ENCODE assay signal across 30 mouse cellular contexts in genomic region chr15:60534701-60535100, GRCm38 (mm10).
A peak's percentile ranks its signal among the peaks of the same experiment; 100 is the strongest.
DNase-seq lines count a peak whose midpoint lies in the region; ATAC-seq and TF ChIP-seq lines count a peak whose summit lies in the region.
"Had no signal": no experiment of that assay in that cellular context is flagged by ENCODE, and none has a peak within 500 bp of the region (broad histone marks: within the 10 kb centered on the region; RNA-seq: fewer than 3 reads in every experiment).

No protein-coding gene starts in this region.

- ATAC-seq in midbrain, postnatal 0 days (ENCODE audit: low FRiP score), result no peak
- ATAC-seq: activated CD4-positive, CD25-positive, alpha-beta regulatory T cell, adult 4 months; forebrain, embryonic 14.5 days; hindbrain, embryonic 16.5 days; intestine, embryonic 15.5 days; liver, postnatal 0 days; midbrain, embryonic 16.5 days had no signal

- H3K27me3 ChIP-seq in CH12.LX (replicated peaks) (no peaks in the 10 kb centered on the region), myocyte (ENCODE audit: control insufficient read depth, insufficient read depth, insufficient read length) (no peaks in the 10 kb centered on the region)
- H3K27me3 ChIP-seq in midbrain, postnatal 0 days (ENCODE audit: insufficient read depth, low read length), result no peaks in the 10 kb centered on the region
- H3K27me3 ChIP-seq: heart, embryonic 15.5 days; intestine, embryonic 15.5 days; limb, embryonic 13.5 days; neural tube, embryonic 13.5 days had no signal

- TF ChIP-seq RAD21 in CH12.LX (IDR thresholded peaks at IDR 0.05; ENCODE audit: low read depth, low read length), result no peak

- no peak for TF ChIP-seq EP300 in CH12.LX (IDR thresholded peaks at IDR 0.05; ENCODE audit: low read length)

- H3K9me3 ChIP-seq in CH12.LX (replicated peaks; ENCODE audit: low read length), result no peaks in the 10 kb centered on the region
- H3K9me3 ChIP-seq in midbrain, postnatal 0 days (ENCODE audit: low read length), result no peaks in the 10 kb centered on the region
- H3K9me3 ChIP-seq: heart, embryonic 10.5 days; heart, embryonic 15.5 days; intestine, embryonic 15.5 days; limb, embryonic 13.5 days; neural tube, embryonic 13.5 days had no signal

- no peak overlapping the region for H3ac ChIP-seq in myocyte (ENCODE audit: control insufficient read depth, insufficient read length)

- no peak overlapping the region for H3K27ac ChIP-seq in CH12.LX (ENCODE audit: insufficient read depth, low read depth)
- H3K27ac ChIP-seq in midbrain, postnatal 0 days (ENCODE audit: low read depth, low read length), result no peak overlapping the region
- H3K27ac ChIP-seq: heart, embryonic 10.5 days; heart, embryonic 15.5 days; intestine, embryonic 15.5 days; limb, embryonic 13.5 days; neural tube, embryonic 13.5 days; stomach, postnatal 0 days had no signal

- H3K4me1 ChIP-seq in CH12.LX (ENCODE audit: control insufficient read depth in 1 of 2, insufficient read depth in 2 of 2), result peaks cover 0 to 4% of the 10 kb centered on the region in 2 experiments; a peak in 1 of 4 replicates
- H3K4me1 ChIP-seq in lung, adult 2 months (ENCODE audit: control insufficient read depth, insufficient read depth, low read length), result no peaks in the 10 kb centered on the region; the same call in 1 of the 2 replicates
- H3K4me1 ChIP-seq in midbrain, postnatal 0 days (ENCODE audit: insufficient read depth, low read length), result no peaks in the 10 kb centered on the region
- H3K4me1 ChIP-seq: heart, embryonic 10.5 days; heart, embryonic 15.5 days; intestine, embryonic 15.5 days; limb, embryonic 13.5 days; neural tube, embryonic 13.5 days had no signal

- no peaks in the 10 kb centered on the region for H3K36me3 ChIP-seq in CH12.LX (replicated peaks in 1 of 2; ENCODE audit: control insufficient read depth in 1 of 2, insufficient read depth in 1 of 2, low read length in 1 of 2)
- no peaks in the 10 kb centered on the region for H3K36me3 ChIP-seq in myocyte (ENCODE audit: control insufficient read depth, insufficient read depth)
- no peaks in the 10 kb centered on the region for H3K36me3 ChIP-seq in midbrain, postnatal 0 days (ENCODE audit: insufficient read depth, low read length)
- H3K36me3 ChIP-seq: heart, embryonic 10.5 days; heart, embryonic 15.5 days; intestine, embryonic 15.5 days; limb, embryonic 13.5 days; neural tube, embryonic 13.5 days had no signal

- dilution Hi-C loops in CH12.LX (cut with MboI; ENCODE audit: extremely low pct_ligation_motif_present, extremely low pct_unique_long_range_greater_than_20kb, low sequenced_read_pairs), result no loop called here

- in situ Hi-C loops in CH12.LX (cut with MboI; ENCODE audit: low pct_ligation_motif_present, low pct_unique_long_range_greater_than_20kb, low sequenced_read_pairs), result no loop called here

- H3K4me3 ChIP-seq in CH12.LX (replicated peaks in 1 of 3; ENCODE audit: low read depth in 2 of 3, low read length in 2 of 3, poor library complexity in 1 of 3) (no peak overlapping the region), myocyte (no peak overlapping the region)
- no peak overlapping the region for H3K4me3 ChIP-seq in lung, adult 2 months (replicated peaks; ENCODE audit: extremely low read depth, low read depth, low read length)
- H3K4me3 ChIP-seq in midbrain, postnatal 0 days (ENCODE audit: low read depth, low read length), result no peak overlapping the region
- H3K4me3 ChIP-seq: heart, embryonic 10.5 days; heart, embryonic 15.5 days; intestine, embryonic 15.5 days; limb, embryonic 13.5 days; neural tube, embryonic 13.5 days had no signal

- DNase-seq in CH12.LX (ENCODE audit: extremely low read depth), result no peak
- DNase-seq in lung, adult 2 months, result peak; percentile 6
- DNase-seq in lung, postnatal 10 days, result peak; percentile 47
- no peak for DNase-seq in midbrain, postnatal 0 days (ENCODE audit: low spot score)
- no peak for DNase-seq in spleen, postnatal 36 days (ENCODE audit: low spot score in 2 of 2)
- no peak for DNase-seq in gastrocnemius, postnatal 4 days (ENCODE audit: low spot score in 2 of 2)
- DNase-seq: adrenal gland, adult 2 months; adrenal gland, postnatal 36 days; cerebellum, adult 2 months; cerebellum, postnatal 36 days; gastrocnemius, postnatal 14 days; heart, adult 11 months; kidney, postnatal 14 days; liver, postnatal 0 days; right cerebral cortex, postnatal 25 days; spleen, adult 18-20 months; thymus, postnatal 4 days had no signal

- WGBS in lung, adult 2 months, result 46% methylated on average over 9 of the region's 9 CpGs
- WGBS in midbrain, postnatal 0 days, result 81% methylated on average over 9 of the region's 9 CpGs

- TF ChIP-seq CTCF in CH12.LX (conservative IDR thresholded peaks at IDR 0.05 in 1 of 2, IDR thresholded peaks at IDR 0.05 in 1 of 2; ENCODE audit: low read depth in 2 of 2, low read length in 2 of 2), result no peak
- TF ChIP-seq CTCF in lung, adult 2 months (IDR thresholded peaks at IDR 0.05; ENCODE audit: insufficient read depth, low read length), result no peak
- no peak for TF ChIP-seq CTCF in midbrain, postnatal 0 days (IDR thresholded peaks at IDR 0.05)

- peak overlapping the region; percentile 24; the same call in 1 of the 2 replicates for H3K4me2 ChIP-seq in CH12.LX (ENCODE audit: insufficient read depth, low read depth, poor library complexity, severe bottlenecking)
- H3K4me2 ChIP-seq in myocyte (ENCODE audit: low read depth), result peak overlapping the region; percentile 34
- no peak overlapping the region for H3K4me2 ChIP-seq in midbrain, postnatal 0 days (ENCODE audit: low read depth, low read length, poor library complexity, severe bottlenecking)
- H3K4me2 ChIP-seq: heart, embryonic 15.5 days; intestine, embryonic 15.5 days; limb, embryonic 13.5 days; liver, embryonic 11.5 days; midbrain, embryonic 11.5 days; neural tube, embryonic 13.5 days had no signal

- H3K79me2 ChIP-seq in CH12.LX (replicated peaks; ENCODE audit: control insufficient read depth, extremely low read depth, insufficient read depth, poor library complexity, severe bottlenecking), result no peaks in the 10 kb centered on the region
- H3K79me2 ChIP-seq in myocyte (ENCODE audit: control insufficient read depth, insufficient read depth), result no peaks in the 10 kb centered on the region

- no peak for TF ChIP-seq POLR2A in CH12.LX (IDR thresholded peaks at IDR 0.05; ENCODE audit: low read depth, low read length)
- TF ChIP-seq POLR2A in lung, adult 2 months (IDR thresholded peaks at IDR 0.05; ENCODE audit: borderline replicate concordance, extremely low read depth, low read depth, low read length), result no peak
- TF ChIP-seq POLR2A in myocyte (IDR thresholded peaks at IDR 0.05; ENCODE audit: insufficient read length, low read depth), result no peak

- H3K9ac ChIP-seq in CH12.LX (ENCODE audit: insufficient read depth, low read depth), result no peak overlapping the region
- no peak overlapping the region for H3K9ac ChIP-seq in midbrain, postnatal 0 days (replicated peaks; ENCODE audit: low read length, poor library complexity, severe bottlenecking)
- H3K9ac ChIP-seq: heart, embryonic 15.5 days; intestine, embryonic 15.5 days; limb, embryonic 13.5 days; liver, postnatal 0 days; neural tube, embryonic 13.5 days had no signal

TF ChIP-seq in CH12.LX, 34 proteins besides CTCF, POLR2A, EP300 and RAD21 (continues in another document):
- TF ChIP-seq ZNF384 (IDR thresholded peaks at IDR 0.05; ENCODE audit: low read depth, low read length) (no peak), MYC (IDR thresholded peaks at IDR 0.05; ENCODE audit: low read depth, low read length) (no peak), MAX (IDR thresholded peaks at IDR 0.05; ENCODE audit: low read length) (no peak), RCOR1 (conservative IDR thresholded peaks at IDR 0.05; ENCODE audit: low read depth, low read length) (no peak), ZKSCAN1 (IDR thresholded peaks at IDR 0.05; ENCODE audit: borderline replicate concordance, low read depth, low read length) (no peak), IRF4 (IDR thresholded peaks at IDR 0.05; ENCODE audit: low read depth, low read length) (no peak), CHD1 (IDR thresholded peaks at IDR 0.05; ENCODE audit: low read depth, low read length) (no peak), USF1 (IDR thresholded peaks at IDR 0.05; ENCODE audit: low read depth, low read length) (no peak), ETS1 (conservative IDR thresholded peaks at IDR 0.05; ENCODE audit: low read depth, low read length) (no peak), MAFK (IDR thresholded peaks at IDR 0.05; ENCODE audit: insufficient replicate concordance, low read length) (no peak), TCF12 (IDR thresholded peaks at IDR 0.05; ENCODE audit: low read depth, low read length) (no peak), SIN3A (IDR thresholded peaks at IDR 0.05; ENCODE audit: low read length) (no peak), POLR2AphosphoS2 (IDR thresholded peaks at IDR 0.05; ENCODE audit: low read depth, low read length) (no peak), MEF2A (IDR thresholded peaks at IDR 0.05; ENCODE audit: borderline replicate concordance, low read depth, low read length) (no peak), ZMIZ1 (IDR thresholded peaks at IDR 0.05; ENCODE audit: low read depth, low read length) (no peak), ELF1 (IDR thresholded peaks at IDR 0.05; ENCODE audit: low read depth, low read length) (no peak)

TF ChIP-seq in myocyte, 11 proteins besides CTCF, POLR2A, EP300 and RAD21:
- no peak for TF ChIP-seq REST (IDR thresholded peaks at IDR 0.05; ENCODE audit: insufficient read depth, insufficient read length)
- TF ChIP-seq MYOD1 (IDR thresholded peaks at IDR 0.05; ENCODE audit: control insufficient read depth in 1 of 3, insufficient read length in 2 of 3, low read depth in 2 of 3), result no peak
- no peak for TF ChIP-seq TCF12 (IDR thresholded peaks at IDR 0.05; ENCODE audit: insufficient read depth, poor library complexity, severe bottlenecking)

Comparison
In these comparisons a context has a peak if more than half of its experiments do, and no peak if none do; other contexts are left out.
1. DNase-seq: peak in lung, adult 2 months (single experiment) and lung, postnatal 10 days (single experiment); none in CH12.LX (single experiment), midbrain, postnatal 0 days (single experiment), spleen, postnatal 36 days (0 of 2) and gastrocnemius, postnatal 4 days (0 of 2).